Mouse (Mus musculus) kidney, postnatal 0 days (tissue): ENCODE data around the gene Kif15. TPM values are rescaled to one million over a fixed set of nuclear protein-coding genes. Genes with fewer than 3 reads are reported as not detected.

Experiments
- ATAC-seq: fragments of 200-750 bp; cut with Nextera tagmentation; replicated peaks from 2 replicates; pipeline ENCODE4 v1.8.0; 2017; ENCODE audit warnings: low read depth, moderate number of reproducible peaks, moderate TSS enrichment, moderate library complexity; ENCODE audit not compliant: low FRiP score
- DNase-seq: peaks from one replicate; pipeline ENCODE4 v3.0.0-alpha.2; 2016; ENCODE audit warnings: low spot score
- H3K27ac ChIP-seq: fragments of 300-500 bp; sonication (generic); 2 replicates; pipeline ENCODE4 v1.5.1; 2014; ENCODE audit warnings: mild to moderate bottlenecking
- H3K27me3 ChIP-seq: fragments of 300-500 bp; sonication (generic); 2 replicates; pipeline ENCODE4 v1.6.1; 2014; ENCODE audit warnings: low read length, mixed read lengths; ENCODE audit not compliant: insufficient read depth
- H3K36me3 ChIP-seq: fragments of 300-500 bp; sonication (generic); 2 replicates; pipeline ENCODE4 v1.6.1; 2014; ENCODE audit warnings: low read length, mixed read lengths; ENCODE audit not compliant: insufficient read depth
- H3K4me1 ChIP-seq: fragments of 300-500 bp; sonication (generic); replicated peaks from 2 replicates; pipeline ENCODE4 v1.6.1; 2014; ENCODE audit warnings: antibody characterized with exemption, low read length, mixed read lengths; ENCODE audit not compliant: insufficient read depth
- H3K4me2 ChIP-seq: fragments of 300-500 bp; sonication (generic); 2 replicates; pipeline ENCODE4 v1.6.1; 2014; ENCODE audit warnings: mild to moderate bottlenecking, low read length, moderate library complexity, mixed read lengths
- H3K4me3 ChIP-seq: fragments of 300-500 bp; sonication (generic); replicated peaks from 2 replicates; pipeline ENCODE4 v1.5.1; 2014; ENCODE audit warnings: low read depth, low read length
- H3K9ac ChIP-seq: fragments of 300-500 bp; sonication (generic); 2 replicates; pipeline ENCODE4 v1.6.1; 2014; ENCODE audit warnings: low read depth, low read length
- H3K9me3 ChIP-seq: fragments of 300-500 bp; sonication (generic); replicated peaks from 2 replicates; pipeline ENCODE4 v1.6.1; 2016; ENCODE audit warnings: low read length, inconsistent platforms, mixed read lengths
- CTCF ChIP-seq: IDR thresholded peaks from 2 replicates; pipeline ENCODE4 v1.5.1; 2016; ENCODE audit warnings: antibody characterized with exemption, low read depth, mild to moderate bottlenecking, moderate library complexity
- WGBS: fragments of 180-500 bp; shearing (Covaris S2); extraction: QIAGEN DNeasy Blood & Tissue Kit; methylation state at CpG from one replicate; pipeline ENCODE4 v1.1.7; 2014; 5-methylcytosine and 5-hydroxymethylcytosine counted together
- polyA plus RNA-seq: library from polyadenylated mRNA; unstranded; fragments of >200 nt; fragmentation: Nextera tagmentation; extraction: Ambion mirVana; gene quantifications from 2 replicates; pipeline ENCODE4 v1.2.1, GENCODE M21; 2015

Gene Kif15
- polyA plus RNA-seq, 1 experiment from 2014 or later = 18.1 TPM

DNA sequence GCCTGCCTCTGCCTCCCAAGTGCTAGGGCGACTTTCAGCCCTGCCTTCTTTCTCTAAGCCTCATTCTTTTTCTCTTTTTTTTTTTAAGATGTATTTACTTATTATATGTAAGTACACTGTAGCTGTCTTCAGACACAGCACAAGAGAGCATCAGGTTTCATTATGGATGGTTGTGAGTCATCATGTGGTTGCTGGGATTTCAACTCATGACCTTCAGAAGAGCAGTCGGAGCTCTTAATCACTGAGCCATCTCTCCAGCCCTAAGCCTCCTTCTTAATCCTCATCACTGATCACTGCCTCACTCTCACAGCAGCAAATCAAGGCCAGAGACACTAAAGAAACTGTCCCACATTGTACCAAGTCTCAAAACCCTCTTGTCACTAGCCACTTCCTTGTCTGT lies 73.4 kb downstream of the Kif15 start:
- no peak overlapping the region for H3K4me3 ChIP-seq
- 79% methylated on average over 2 of the region's 2 CpGs for WGBS
- H3K9ac ChIP-seq = no peak overlapping the region
- H3K27me3 ChIP-seq = no peaks in the 10 kb centered on the region
- TF ChIP-seq CTCF = no peak
- no peak overlapping the region for H3K27ac ChIP-seq
- no peak overlapping the region for H3K4me2 ChIP-seq
- DNase-seq (no peak), ATAC-seq (no peak)
- peaks cover 3% of the 10 kb centered on the region; the same call in 1 of the 2 replicates for H3K4me1 ChIP-seq
- H3K36me3 ChIP-seq = no peaks in the 10 kb centered on the region
- no peaks in the 10 kb centered on the region for H3K9me3 ChIP-seq

DNA sequence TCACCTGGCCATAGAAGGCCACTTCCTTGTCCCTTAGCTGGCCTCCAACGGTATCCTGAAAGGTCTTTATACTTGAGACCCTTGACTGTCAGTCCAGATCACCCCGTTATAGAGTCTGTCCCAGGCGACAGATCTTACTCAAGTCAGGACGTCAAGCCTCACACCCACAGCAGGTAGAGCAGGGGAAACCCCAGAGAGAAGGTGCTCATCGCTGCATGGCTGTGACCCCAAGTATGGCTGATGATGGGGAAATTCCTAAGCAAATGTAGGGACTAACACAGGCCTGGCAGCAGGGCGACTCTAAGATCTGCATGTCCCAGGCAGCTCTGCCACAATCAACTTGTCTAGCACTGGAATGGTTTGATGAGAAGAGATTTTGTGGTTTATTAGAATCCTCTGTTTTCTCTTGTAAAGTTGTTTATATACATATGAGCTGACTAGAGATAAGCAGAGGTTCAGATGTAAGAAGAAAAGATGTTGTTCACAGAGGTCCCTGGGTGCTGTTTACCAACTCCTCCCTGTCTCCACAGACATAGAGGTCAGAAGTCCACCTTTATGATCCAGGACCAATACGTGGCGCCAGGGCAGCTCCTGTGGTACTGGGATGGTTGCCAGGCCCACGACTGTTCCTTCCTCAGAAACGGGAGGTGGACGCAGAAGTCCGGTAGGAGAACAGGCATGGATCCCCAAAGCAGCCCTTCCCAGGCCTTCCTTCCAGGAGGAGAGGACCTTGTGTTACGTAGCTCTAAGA lies 80.8 kb downstream of the Kif15 start:
- Histone ChIP-seq H3K27me3 (no peaks in the 10 kb centered on the region), H3K4me3 (no peak overlapping the region), H3K36me3 (no peaks in the 10 kb centered on the region), H3K27ac (no peak overlapping the region), H3K9me3 (no peaks in the 10 kb centered on the region), H3K4me1 (no peaks in the 10 kb centered on the region), H3K9ac (no peak overlapping the region), H3K4me2 (no peak overlapping the region)
- WGBS = 79% methylated on average over 13 of the region's 13 CpGs
- DNase-seq = no peak
- no peak for ATAC-seq
- no peak for TF ChIP-seq CTCF

DNA sequence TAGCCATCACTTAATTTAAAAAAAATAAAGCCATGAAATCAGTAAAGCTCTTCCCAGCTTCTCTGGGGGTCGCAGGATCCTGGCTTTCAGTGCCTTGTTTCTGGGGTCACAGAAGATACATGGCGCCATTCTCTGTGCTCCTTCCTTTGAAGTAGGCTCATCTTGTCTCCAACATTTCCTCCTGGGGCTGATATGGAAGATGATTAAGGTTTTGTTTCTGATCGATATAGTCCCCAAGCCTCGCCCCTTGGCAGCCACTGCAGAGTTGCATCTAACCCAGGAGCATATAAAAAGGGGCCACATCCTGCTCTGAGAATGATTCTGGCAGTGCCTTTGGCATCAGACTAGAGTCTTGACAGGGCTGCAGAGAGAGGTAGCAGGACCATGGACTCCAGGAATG lies 83.6 kb downstream of the Kif15 start, which contains the start of gene Tgm4:
Gene Tgm4 (plus strand): TSS at position 301 of the 400 bp plus-strand sequence.
- no peak within 1 kb of the TSS for H3K4me3 ChIP-seq
- H3K9ac ChIP-seq = no peak within 1 kb of the TSS
- H3K27ac ChIP-seq = no peak within 1 kb of the TSS
- DNase-seq = no peak
- no peaks in the 10 kb centered on the region for H3K27me3 ChIP-seq
- ATAC-seq = no peak
- H3K4me1 ChIP-seq = no peaks in the 10 kb centered on the region
- 90% methylated on average over 4 of the region's 4 CpGs for WGBS
- no peak within 1 kb of the TSS for H3K4me2 ChIP-seq
- H3K36me3 ChIP-seq = no peaks in the 10 kb centered on the region
- H3K9me3 ChIP-seq = no peaks in the 10 kb centered on the region
- no peak for TF ChIP-seq CTCF

DNA sequence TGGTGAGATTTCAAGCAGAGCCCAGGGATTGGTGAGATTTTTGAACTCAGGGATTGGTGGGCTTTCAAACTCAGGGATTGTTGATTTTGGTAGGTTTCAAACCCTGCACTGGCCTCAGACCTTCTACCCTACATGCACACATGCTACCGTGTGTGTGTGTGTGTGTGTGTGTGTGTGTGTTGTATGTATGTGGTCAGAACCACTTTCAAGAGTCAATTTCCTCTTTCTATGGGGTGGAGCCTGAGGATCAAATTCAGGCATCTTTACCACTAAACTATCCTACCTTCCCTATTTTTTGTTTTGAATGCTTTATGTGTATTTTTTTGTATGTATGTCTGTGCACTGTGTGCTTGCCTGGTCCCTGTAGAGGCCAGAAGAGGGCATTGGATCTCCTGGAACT lies 96.8 kb downstream of the Kif15 start:
- Histone ChIP-seq H3K27ac (no peak overlapping the region), H3K36me3 (no peaks in the 10 kb centered on the region), H3K4me1 (no peaks in the 10 kb centered on the region), H3K27me3 (no peaks in the 10 kb centered on the region), H3K4me3 (no peak overlapping the region), H3K9me3 (no peaks in the 10 kb centered on the region), H3K4me2 (no peak overlapping the region), H3K9ac (no peak overlapping the region)
- DNase-seq (no peak), ATAC-seq (no peak)
- 100% methylated on average over 1 of the region's 1 CpGs for WGBS
- no peak for TF ChIP-seq CTCF

DNA sequence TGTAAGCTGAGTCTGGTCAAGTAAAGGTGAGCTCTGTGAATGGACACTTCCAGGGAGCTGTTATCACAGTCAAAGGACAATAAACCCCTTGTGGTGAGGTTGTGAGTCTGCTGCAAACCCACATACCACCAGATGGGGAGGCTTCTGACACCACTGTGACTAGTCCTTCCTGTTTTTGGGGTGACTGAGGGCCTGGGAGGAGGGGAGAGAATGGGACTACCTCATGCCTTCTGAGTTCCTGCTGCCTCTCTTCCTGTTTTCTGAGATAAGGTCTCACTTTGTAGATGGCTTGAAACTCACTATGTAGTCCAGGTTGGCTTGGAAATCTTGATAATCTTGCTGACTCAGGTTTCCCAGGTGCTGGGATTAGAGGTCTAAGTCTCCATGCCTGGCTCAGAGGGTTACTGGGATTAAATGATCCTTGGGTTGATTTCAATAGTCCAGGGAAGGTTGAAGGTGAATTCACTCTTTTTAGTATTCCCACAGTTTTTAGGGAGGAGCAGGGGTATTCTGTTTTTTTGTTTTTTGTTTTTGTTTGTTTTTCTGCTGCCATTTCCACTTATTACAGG lies 108.0 kb downstream of the Kif15 start:
- no peaks in the 10 kb centered on the region for H3K9me3 ChIP-seq
- no peak for ATAC-seq
- H3K4me3 ChIP-seq = no peak overlapping the region
- no peak overlapping the region for H3K9ac ChIP-seq
- TF ChIP-seq CTCF = no peak
- H3K27me3 ChIP-seq = no peaks in the 10 kb centered on the region
- H3K4me2 ChIP-seq = no peak overlapping the region
- no peak for DNase-seq
- no peak overlapping the region for H3K27ac ChIP-seq
- H3K36me3 ChIP-seq = no peaks in the 10 kb centered on the region
- no peaks in the 10 kb centered on the region for H3K4me1 ChIP-seq

DNA sequence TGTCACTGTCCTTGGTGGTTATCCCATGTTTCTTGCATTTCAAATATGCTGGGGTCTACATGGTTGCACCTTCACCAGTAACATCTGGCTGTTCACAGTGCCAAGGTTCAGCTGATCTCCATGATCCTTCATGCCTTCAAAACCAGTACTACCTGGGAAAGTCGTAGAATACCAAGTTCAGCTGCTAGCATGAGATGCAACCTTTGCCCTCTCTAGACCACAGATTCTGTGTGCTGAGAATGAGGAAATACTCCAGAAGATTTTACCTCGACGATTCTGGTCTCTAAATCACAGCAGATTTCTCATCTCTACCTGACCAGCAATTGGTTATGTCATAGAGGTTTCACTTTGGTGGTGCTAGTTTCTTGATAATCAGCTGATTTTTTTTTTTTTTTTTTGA lies 109.3 kb downstream of the Kif15 start:
- Histone ChIP-seq H3K9me3 (no peaks in the 10 kb centered on the region), H3K4me1 (no peaks in the 10 kb centered on the region), H3K4me2 (no peak overlapping the region), H3K4me3 (no peak overlapping the region), H3K27me3 (no peaks in the 10 kb centered on the region), H3K36me3 (no peaks in the 10 kb centered on the region), H3K9ac (no peak overlapping the region), H3K27ac (no peak overlapping the region)
- 76% methylated on average over 3 of the region's 3 CpGs for WGBS
- no peak for TF ChIP-seq CTCF
- DNase-seq = no peak
- ATAC-seq = no peak

Other genes starting within 250 kb of the Kif15 start
- gene Topaz1, start 203.7 kb upstream of the Kif15 start, polyA plus RNA-seq = not detected in 2 replicates
- 5.9 and 6.0 TPM in 2 replicates for gene Tcaim, start 145.5 kb upstream of the Kif15 start, polyA plus RNA-seq
- gene Gm35549, start 107.0 kb upstream of the Kif15 start, polyA plus RNA-seq = 0.20 TPM in 1 of 2 replicates, not detected in the other
- 33.0 and 35.0 TPM in 2 replicates for gene Zfp445, start 85.0 kb upstream of the Kif15 start, polyA plus RNA-seq
- 3.7 and 4.3 TPM in 2 replicates for gene Zkscan7, start 65.4 kb upstream of the Kif15 start, polyA plus RNA-seq
- gene Zfp105, start 28.0 kb upstream of the Kif15 start, polyA plus RNA-seq = 17.0 and 18.9 TPM in 2 replicates
- gene 1110059G10Rik, start within 50 bp of the Kif15 start, polyA plus RNA-seq = 44.0 and 47.3 TPM in 2 replicates
- gene Tmem42, start 70.3 kb downstream of the Kif15 start, polyA plus RNA-seq = 34.2 and 35.6 TPM in 2 replicates
- gene Tgm4, start 83.7 kb downstream of the Kif15 start, polyA plus RNA-seq = 0.36 TPM in 1 of 2 replicates, not detected in the other
- gene Zdhhc3, start 162.2 kb downstream of the Kif15 start, polyA plus RNA-seq = 57.9 and 58.7 TPM in 2 replicates
- 90.9 and 91.1 TPM in 2 replicates for gene Exosc7, start 162.2 kb downstream of the Kif15 start, polyA plus RNA-seq
- 0.69 and 1.6 TPM in 2 replicates for gene Clec3b, start 199.9 kb downstream of the Kif15 start, polyA plus RNA-seq